Mouse (Mus musculus) CH12.LX (cell line): ENCODE measurements around the gene Stxbp1. TPM values are rescaled to one million over a fixed set of nuclear protein-coding genes. Genes with fewer than 3 reads are reported as not detected.

Experiments
- DNase-seq: peaks from one replicate; pipeline ENCODE4 v3.0.0-alpha.2; 2013; ENCODE audit errors: extremely low read depth
- H3K27ac ChIP-seq: 2 replicates; pipeline ENCODE4 v1.5.1; 2012; ENCODE audit warnings: low read depth, mild to moderate bottlenecking, control low read depth, moderate library complexity; ENCODE audit not compliant: insufficient read depth
- H3K27me3 ChIP-seq: replicated peaks from 2 replicates; pipeline ENCODE3; 2012; ENCODE audit warnings: inconsistent platforms
- H3K36me3 ChIP-seq, 2 experiments: replicated peaks in 1 of 2; 2 replicates each; pipeline versions ENCODE3 to v1.6.1; 2012; ENCODE audit warnings: inconsistent platforms in 1 of 2, low read length in 1 of 2, mild to moderate bottlenecking in 1 of 2, mixed read lengths in 1 of 2, moderate library complexity in 1 of 2; ENCODE audit not compliant: control insufficient read depth in 1 of 2, insufficient read depth in 1 of 2
- H3K4me1 ChIP-seq, 2 experiments: 2 replicates each; pipeline ENCODE4 v1.6.1; 2012; ENCODE audit warnings: inconsistent platforms in 1 of 2, moderate library complexity in 1 of 2; ENCODE audit not compliant: insufficient read depth in 2 of 2, control insufficient read depth in 1 of 2
- H3K4me2 ChIP-seq: 2 replicates; pipeline ENCODE4 v1.6.1; 2012; ENCODE audit warnings: low read depth, mild to moderate bottlenecking, control low read depth; ENCODE audit not compliant: poor library complexity, insufficient read depth, severe bottlenecking
- H3K4me3 ChIP-seq, 3 experiments: fragments of 150-350 bp in 1 of 3; sonication (generic) in 1 of 3; replicated peaks in 1 of 3; 2 replicates each; pipeline versions ENCODE3 to v1.5.1; 2011 to 2012; ENCODE audit warnings: low read depth in 2 of 3, low read length in 2 of 3, mild to moderate bottlenecking in 2 of 3, moderate library complexity in 2 of 3, control low read depth in 1 of 3, improper control_type of control experiment in 1 of 3, inconsistent platforms in 1 of 3, mixed read lengths in 1 of 3; ENCODE audit not compliant: poor library complexity in 1 of 3
- H3K79me2 ChIP-seq: replicated peaks from 2 replicates; pipeline ENCODE4 v1.6.1; 2012; ENCODE audit warnings: mild to moderate bottlenecking, moderate library complexity; ENCODE audit not compliant: control insufficient read depth, poor library complexity, insufficient read depth, severe bottlenecking; ENCODE audit errors: extremely low read depth
- H3K9ac ChIP-seq: 2 replicates; pipeline ENCODE4 v1.6.1; 2012; ENCODE audit warnings: low read depth, mild to moderate bottlenecking, control low read depth, moderate library complexity; ENCODE audit not compliant: insufficient read depth
- H3K9me3 ChIP-seq: replicated peaks from 2 replicates; pipeline ENCODE3; 2012; ENCODE audit warnings: low read length, inconsistent platforms, mixed read lengths
- CHD2 ChIP-seq: IDR thresholded peaks from 2 replicates; pipeline ENCODE4 v1.6.1; 2011; ENCODE audit warnings: low read length, improper control_type of control experiment
- EP300 ChIP-seq: IDR thresholded peaks from 2 replicates; pipeline ENCODE4 v1.6.1; 2011; ENCODE audit warnings: low read length, improper control_type of control experiment
- GABPA ChIP-seq: IDR thresholded peaks from 2 replicates; pipeline ENCODE4 v1.6.1; 2012; ENCODE audit warnings: low read depth, low read length, improper control_type of control experiment, inconsistent platforms; ENCODE audit not compliant: insufficient replicate concordance
- JUN ChIP-seq: IDR thresholded peaks from 2 replicates; pipeline ENCODE4 v1.6.1; 2011; ENCODE audit warnings: low read depth, mild to moderate bottlenecking, low read length, improper control_type of control experiment, moderate library complexity; ENCODE audit not compliant: insufficient read depth
- KAT2A ChIP-seq: IDR thresholded peaks from 2 replicates; pipeline ENCODE4 v1.6.1; 2012; ENCODE audit warnings: low read length, improper control_type of control experiment, inconsistent platforms; ENCODE audit not compliant: insufficient replicate concordance
- MAFK ChIP-seq: IDR thresholded peaks from 2 replicates; pipeline ENCODE4 v1.6.1; 2011; ENCODE audit warnings: low read length, improper control_type of control experiment; ENCODE audit not compliant: insufficient replicate concordance
- MAZ ChIP-seq: IDR thresholded peaks from 2 replicates; pipeline ENCODE4 v1.6.1; 2012; ENCODE audit warnings: low read depth, mild to moderate bottlenecking, inconsistent platforms, low read length, improper control_type of control experiment, moderate library complexity
- MEF2A ChIP-seq: IDR thresholded peaks from 2 replicates; pipeline ENCODE4 v1.6.1; 2014; ENCODE audit warnings: low read depth, mild to moderate bottlenecking, inconsistent platforms, low read length, improper control_type of control experiment, borderline replicate concordance
- MYC ChIP-seq: IDR thresholded peaks from 2 replicates; pipeline ENCODE4 v1.6.1; 2011; ENCODE audit warnings: low read depth, mild to moderate bottlenecking, improper control_type of control experiment, low read length
- NELFE ChIP-seq: IDR thresholded peaks from 2 replicates; pipeline ENCODE4 v1.6.1; 2011; ENCODE audit warnings: low read depth, low read length, improper control_type of control experiment
- NRF1 ChIP-seq: IDR thresholded peaks from 2 replicates; pipeline ENCODE4 v1.6.1; 2014; ENCODE audit warnings: low read depth, mild to moderate bottlenecking, inconsistent platforms, low read length, improper control_type of control experiment, moderate library complexity
- PAX5 ChIP-seq: IDR thresholded peaks from 2 replicates; pipeline ENCODE4 v1.6.1; 2012; ENCODE audit warnings: low read length, inconsistent platforms, mixed read lengths
- POLR2A ChIP-seq: IDR thresholded peaks from 2 replicates; pipeline ENCODE4 v1.6.1; 2011; ENCODE audit warnings: low read depth, mild to moderate bottlenecking, improper control_type of control experiment, low read length
- RCOR1 ChIP-seq: conservative IDR thresholded peaks from 2 replicates; pipeline ENCODE4 v1.6.1; 2012; ENCODE audit warnings: low read depth, mild to moderate bottlenecking, inconsistent platforms, low read length, improper control_type of control experiment
- SIN3A ChIP-seq: IDR thresholded peaks from 2 replicates; pipeline ENCODE4 v1.6.1; 2012; ENCODE audit warnings: low read length, improper control_type of control experiment, inconsistent platforms
- SMC3 ChIP-seq: IDR thresholded peaks from 2 replicates; pipeline ENCODE4 v1.6.1; 2011; ENCODE audit warnings: low read depth, low read length, improper control_type of control experiment
- TBP ChIP-seq: conservative IDR thresholded peaks from 2 replicates; pipeline ENCODE4 v1.6.1; 2011; ENCODE audit warnings: low read depth, low read length, improper control_type of control experiment
- TCF12 ChIP-seq: IDR thresholded peaks from 2 replicates; pipeline ENCODE4 v1.6.1; 2014; ENCODE audit warnings: low read depth, mild to moderate bottlenecking, inconsistent platforms, low read length, improper control_type of control experiment
- ZMIZ1 ChIP-seq: IDR thresholded peaks from 2 replicates; pipeline ENCODE4 v1.6.1; 2012; ENCODE audit warnings: low read depth, mild to moderate bottlenecking, inconsistent platforms, low read length, improper control_type of control experiment
- ZNF384 ChIP-seq: IDR thresholded peaks from 2 replicates; pipeline ENCODE4 v1.6.1; 2012; ENCODE audit warnings: low read depth, low read length, improper control_type of control experiment, inconsistent platforms
- dilution Hi-C: fragments of 300-500 bp; cut with MboI; formaldehyde crosslinking; loops from 2 replicates; pipeline ENCODE4 v1.14.3; 2020; ENCODE audit warnings: low sequenced_read_pairs; ENCODE audit not compliant: extremely low pct_unique_long_range_greater_than_20kb, extremely low pct_ligation_motif_present
- in situ Hi-C: fragments of 300-500 bp; cut with MboI; formaldehyde crosslinking; loops from 3 replicates; pipeline ENCODE4 v1.14.3; 2019; ENCODE audit warnings: low sequenced_read_pairs, low pct_ligation_motif_present, low pct_unique_long_range_greater_than_20kb, mixed read lengths
- polyA plus RNA-seq: library from polyadenylated mRNA; unstranded; fragments of >175 nt; gene quantifications from 2 replicates; pipeline ENCODE4 v1.2.1, GENCODE M21; 2012; ENCODE audit warnings: low read depth; ENCODE audit not compliant: insufficient read length
- total RNA-seq, 2 experiments: library from RNA; depleted of rRNA; stranded (reverse); fragments of 300-350 nt in 1 of 2; fragments of >200 nt in 1 of 2; gene quantifications; 2 replicates each; pipeline ENCODE4 v1.2.3; 2012 to 2014

Stxbp1 gene
- total and polyA plus RNA-seq, 3 experiments, result 1.5 to 8.3 (median 2.5) TPM

GRCm38 (mm10) chr2:32841099-32841498 is 5.9 kb downstream of the Stxbp1 start:
- H3K36me3 ChIP-seq, result peaks cover 0 to 7% of the 10 kb centered on the region in 2 experiments
- no peak overlapping the region for H3K9ac ChIP-seq
- no peaks in the 10 kb centered on the region for H3K9me3 ChIP-seq
- H3K27me3 ChIP-seq, result peaks cover 1% of the 10 kb centered on the region
- no peak overlapping the region for H3K4me2 ChIP-seq
- H3K27ac ChIP-seq, result no peak overlapping the region
- TF ChIP-seq MAZ (no peak), ZNF384 (no peak), JUN (no peak), PAX5 (no peak), SIN3A (no peak), TCF12 (no peak), POLR2A (no peak), NRF1 (no peak), CHD2 (no peak), KAT2A (no peak), MAFK (no peak), ZMIZ1 (no peak), GABPA (no peak), NELFE (no peak), EP300 (no peak), SMC3 (no peak), TBP (no peak), RCOR1 (no peak), MEF2A (no peak), MYC (no peak)
- no peak for DNase-seq
- peaks cover 0 to 36% of the 10 kb centered on the region in 2 experiments; a peak in 2 of 4 replicates for H3K4me1 ChIP-seq
- H3K4me3 ChIP-seq, result no peak overlapping the region
- in situ Hi-C loops (no loop called here), dilution Hi-C loops (no loop called here)
- H3K79me2 ChIP-seq, result no peaks in the 10 kb centered on the region

GRCm38 (mm10) chr2:32839261-32839660 is 7.8 kb downstream of the Stxbp1 start:
- Histone ChIP-seq H3K4me1 (peaks cover 0 to 36% of the 10 kb centered on the region in 2 experiments; a peak in 2 of 4 replicates), H3K4me3 (no peak overlapping the region), H3K9me3 (no peaks in the 10 kb centered on the region), H3K9ac (no peak overlapping the region), H3K4me2 (no peak overlapping the region), H3K27me3 (no peaks in the 10 kb centered on the region), H3K27ac (no peak overlapping the region), H3K79me2 (no peaks in the 10 kb centered on the region), H3K36me3 (peaks cover 0 to 7% of the 10 kb centered on the region in 2 experiments)
- dilution Hi-C loops, result no loop called here
- in situ Hi-C loops, result no loop called here
- no peak for DNase-seq
- TF ChIP-seq TCF12, result no peak
